In the genomic region with DNA sequence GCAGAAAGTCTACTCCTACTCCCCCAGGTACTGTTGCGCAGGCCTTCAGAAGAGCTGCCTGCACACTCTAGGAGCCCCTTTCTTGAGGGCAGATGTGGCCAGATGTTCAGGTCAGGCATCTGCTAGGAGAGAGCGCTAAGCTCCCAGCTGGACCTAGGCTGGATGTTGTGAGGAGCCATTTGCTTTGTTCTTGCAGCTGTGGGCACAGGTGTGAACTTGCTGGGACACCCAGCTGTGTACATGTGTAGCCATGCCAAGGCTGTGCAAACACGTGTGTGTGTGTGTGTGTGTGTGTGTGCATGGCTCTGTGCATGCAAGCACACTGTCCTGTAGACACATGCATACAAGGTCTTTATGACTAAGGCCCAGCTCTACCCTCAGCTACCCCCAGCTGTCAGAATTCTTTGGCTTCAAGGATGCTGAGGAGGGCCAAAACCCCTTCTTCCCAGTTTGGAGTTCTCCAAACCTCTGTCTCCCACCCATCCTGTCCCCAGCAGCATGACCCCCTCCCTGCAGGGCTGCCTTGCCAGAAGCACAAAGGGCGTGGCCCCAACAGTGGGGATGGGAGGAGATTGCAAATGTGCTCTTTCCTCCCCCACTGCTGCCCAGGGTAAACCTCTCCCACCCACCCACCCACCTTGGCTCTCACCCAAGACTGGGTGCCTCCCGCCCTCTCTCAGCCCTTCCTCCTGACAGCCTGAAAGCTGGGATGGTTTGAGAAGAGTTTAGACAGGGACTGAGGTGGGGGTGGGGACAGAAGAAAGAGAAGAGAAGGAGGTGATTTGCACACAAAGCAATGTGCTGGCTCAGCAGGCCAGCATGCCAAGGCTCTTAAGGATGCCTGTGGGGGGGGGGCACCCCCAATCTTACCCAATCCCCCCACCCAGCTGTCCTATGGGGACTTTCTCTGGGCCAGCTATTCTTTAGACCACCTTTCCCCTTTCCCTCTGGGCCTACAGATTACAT, we compare ENCODE assay signal across 9 mouse cellular contexts. TPM values are rescaled to one million over a fixed set of nuclear protein-coding genes. Genes with fewer than 3 reads are reported as not detected.
DNase-seq lines count a peak whose midpoint lies in the region; ATAC-seq and TF ChIP-seq lines count a peak whose summit lies in the region.
"Had no signal": no experiment of that assay in that cellular context is flagged by ENCODE, and none has a peak within 500 bp of the region (broad histone marks: within the 10 kb centered on the region; RNA-seq: fewer than 3 reads in every experiment).

No protein-coding gene starts in this region.

- 52% methylated on average over 5 of the region's 5 CpGs for WGBS in kidney, embryonic 16.5 days
- 55% methylated on average over 5 of the region's 5 CpGs for WGBS in kidney, adult 2 months
- WGBS in heart, embryonic 10.5 days: 40% methylated on average over 5 of the region's 5 CpGs
- WGBS in liver, embryonic 16.5 days (ENCODE audit: insufficient replicate concordance): 40% methylated on average over 5 of the region's 5 CpGs

- no peak for TF ChIP-seq POLR2A in kidney, adult 2 months (IDR thresholded peaks at IDR 0.05; ENCODE audit: low read depth, low read length)

- no peak overlapping the region for H3K4me2 ChIP-seq in kidney, embryonic 16.5 days (replicated peaks; ENCODE audit: low read depth, low read length)
- H3K4me2 ChIP-seq in liver, embryonic 16.5 days (ENCODE audit: low read depth, low read length): no peak overlapping the region

- H3K9me3 ChIP-seq in kidney, embryonic 16.5 days (ENCODE audit: low read length): no peaks in the 10 kb centered on the region
- H3K9me3 ChIP-seq in heart, embryonic 10.5 days: no peaks in the 10 kb centered on the region
- H3K9me3 ChIP-seq in liver, embryonic 16.5 days (replicated peaks; ENCODE audit: control insufficient read depth, low read length): no peaks in the 10 kb centered on the region

- H3K9ac ChIP-seq in kidney, embryonic 16.5 days (replicated peaks; ENCODE audit: low read length): peak overlapping the region; percentile 14; the same call in 1 of the 2 replicates
- H3K9ac ChIP-seq in liver, embryonic 16.5 days (ENCODE audit: low read depth, low read length): no peak overlapping the region

- 0 out of 2 replicates have a peak, but pooled peaks have one; percentile 14 for ATAC-seq in kidney, embryonic 16.5 days (ENCODE audit: low FRiP score, low TSS enrichment)
- 0 out of 2 replicates have a peak, but pooled peaks have one; percentile 17 for ATAC-seq in liver, embryonic 16.5 days (ENCODE audit: low read depth)
- no peak for ATAC-seq in inflammation-experienced regulatory T-cells, adult 6 months
- no peak for ATAC-seq in megakaryocyte-erythroid progenitor cell, adult 5-6 weeks (replicated peaks; ENCODE audit: low FRiP score, low TSS enrichment, poor library complexity, severe bottlenecking)

- DNase-seq in kidney, adult 2 months: no peak
- peak; percentile 83 for DNase-seq in NIH3T3 (ENCODE audit: low read depth)
- no peak for DNase-seq in heart, embryonic 10.5 days (ENCODE audit: low spot score)
- DNase-seq in left cerebral cortex, postnatal 14 days (ENCODE audit: low spot score in 2 of 2): no peak
- DNase-seq: adrenal gland, adult 8-10 months had no signal

- H3K4me3 ChIP-seq in kidney, embryonic 16.5 days (ENCODE audit: low read length): no peak overlapping the region
- H3K4me3 ChIP-seq in kidney, adult 2 months (ENCODE audit: insufficient read depth, low read depth, low read length): no peak overlapping the region
- H3K4me3 ChIP-seq in heart, embryonic 10.5 days: no peak overlapping the region
- no peak overlapping the region for H3K4me3 ChIP-seq in liver, embryonic 16.5 days (ENCODE audit: low read depth, low read length)

- no peaks in the 10 kb centered on the region for H3K36me3 ChIP-seq in kidney, embryonic 16.5 days (ENCODE audit: insufficient read depth, low read length)
- no peaks in the 10 kb centered on the region for H3K36me3 ChIP-seq in kidney, adult 2 months (ENCODE audit: control insufficient read depth, insufficient read depth, low read length)
- H3K36me3 ChIP-seq in heart, embryonic 10.5 days: no peaks in the 10 kb centered on the region
- H3K36me3 ChIP-seq in liver, embryonic 16.5 days (ENCODE audit: control insufficient read depth, insufficient read depth): no peaks in the 10 kb centered on the region

- H3K27me3 ChIP-seq in kidney, embryonic 16.5 days (ENCODE audit: insufficient read depth, low read length): no peaks in the 10 kb centered on the region
- H3K27me3 ChIP-seq in kidney, adult 2 months (replicated peaks; ENCODE audit: control insufficient read depth, insufficient read depth, low read length): no peaks in the 10 kb centered on the region
- peaks cover 10% of the 10 kb centered on the region; the same call in 1 of the 2 replicates for H3K27me3 ChIP-seq in heart, embryonic 10.5 days (ENCODE audit: insufficient read depth, poor library complexity, severe bottlenecking)
- no peaks in the 10 kb centered on the region; the same call in 1 of the 2 replicates for H3K27me3 ChIP-seq in liver, embryonic 16.5 days (ENCODE audit: control insufficient read depth, insufficient read depth, low read depth, low read length)

- H3K27ac ChIP-seq in kidney, embryonic 16.5 days (ENCODE audit: low read length): peak overlapping the region; percentile 83
- no peak overlapping the region for H3K27ac ChIP-seq in kidney, adult 2 months (ENCODE audit: insufficient read depth, low read depth, low read length)
- peak overlapping the region; percentile 85 for H3K27ac ChIP-seq in heart, embryonic 10.5 days
- H3K27ac ChIP-seq in liver, embryonic 16.5 days (ENCODE audit: low read length): no peak overlapping the region

- peaks cover 51% of the 10 kb centered on the region for H3K4me1 ChIP-seq in kidney, embryonic 16.5 days (ENCODE audit: insufficient read depth, low read length)
- no peaks in the 10 kb centered on the region for H3K4me1 ChIP-seq in kidney, adult 2 months (ENCODE audit: control insufficient read depth, insufficient read depth, low read length)
- peaks cover 60% of the 10 kb centered on the region for H3K4me1 ChIP-seq in heart, embryonic 10.5 days
- H3K4me1 ChIP-seq in liver, embryonic 16.5 days (ENCODE audit: control insufficient read depth, low read depth, low read length): peaks cover 23% of the 10 kb centered on the region

- no peak for TF ChIP-seq CTCF in kidney, adult 2 months (conservative IDR thresholded peaks at IDR 0.05; ENCODE audit: insufficient read depth, insufficient read length, low read depth, low read length)

- intact Hi-C loops in left cerebral cortex, postnatal 14 days (cut with DNase I): no loop called here

RNA-seq across cellular contexts. Expression of gene Cd248, which starts 7.2 kb away (rescaled TPM):
- polyA plus RNA-seq in kidney, embryonic 16.5 days (2015; fragmentation: Nextera tagmentation; extraction: Ambion mirVana): 59.3 and 64.5 TPM in 2 replicates
- polyA plus RNA-seq in kidney, adult 2 months (2012; rRNA removed): 10.7 and 10.8 TPM in 2 replicates
- polyA plus RNA-seq in heart, embryonic 10.5 days (2016; fragmentation: Nextera tagmentation; extraction: Ambion mirVana): 19.0 and 43.4 TPM in 2 replicates
- polyA plus RNA-seq in liver, embryonic 16.5 days (2015; fragmentation: Nextera tagmentation; extraction: Ambion mirVana): 2.4 and 3.7 TPM in 2 replicates
- not detected for polyA plus RNA-seq in inflammation-experienced regulatory T-cells, adult 6 months (2017; shearing (Covaris generic))
- total RNA-seq in megakaryocyte-erythroid progenitor cell, adult 5-6 weeks (2014; fragmentation: Nextera tagmentation): 3.2 and 3.3 TPM in 2 replicates
- 0.27 and 4.1 TPM in 2 replicates for total RNA-seq in megakaryocyte-erythroid progenitor cell, adult 5-6 weeks (2017)
- total RNA-seq in left cerebral cortex, postnatal 14 days (2021): 1 to 10 TPM; 9.0 to 9.4 TPM

RNA-seq across cellular contexts. Expression of gene Rin1, which starts 10.4 kb away (rescaled TPM):
- polyA plus RNA-seq in kidney, embryonic 16.5 days (2015; fragmentation: Nextera tagmentation; extraction: Ambion mirVana): 3.6 and 4.8 TPM in 2 replicates
- polyA plus RNA-seq in kidney, adult 2 months (2012; rRNA removed): 2.8 and 4.7 TPM in 2 replicates
- 4.0 and 5.3 TPM in 2 replicates for polyA plus RNA-seq in heart, embryonic 10.5 days (2016; fragmentation: Nextera tagmentation; extraction: Ambion mirVana)
- polyA plus RNA-seq in liver, embryonic 16.5 days (2015; fragmentation: Nextera tagmentation; extraction: Ambion mirVana): 0.13 and 0.35 TPM in 2 replicates
- polyA plus RNA-seq in inflammation-experienced regulatory T-cells, adult 6 months (2017; shearing (Covaris generic)): under 1 TPM in 1 of 3 experiments, not detected in 2; 0.19 TPM
- total RNA-seq in megakaryocyte-erythroid progenitor cell, adult 5-6 weeks (2014; fragmentation: Nextera tagmentation): 0.89 and 1.3 TPM in 2 replicates
- total RNA-seq in megakaryocyte-erythroid progenitor cell, adult 5-6 weeks (2017): 0.66 TPM in 1 of 2 replicates, not detected in the other
- total RNA-seq in left cerebral cortex, postnatal 14 days (2021): 10 to 100 TPM; 59.6 to 66.7 TPM

RNA-seq across cellular contexts. Expression of gene Brms1, which starts 19.5 kb away (rescaled TPM):
- polyA plus RNA-seq in kidney, embryonic 16.5 days (2015; fragmentation: Nextera tagmentation; extraction: Ambion mirVana): 53.1 and 53.4 TPM in 2 replicates
- 36.5 and 38.7 TPM in 2 replicates for polyA plus RNA-seq in kidney, adult 2 months (2012; rRNA removed)
- 47.1 and 58.1 TPM in 2 replicates for polyA plus RNA-seq in heart, embryonic 10.5 days (2016; fragmentation: Nextera tagmentation; extraction: Ambion mirVana)
- 21.0 and 22.2 TPM in 2 replicates for polyA plus RNA-seq in liver, embryonic 16.5 days (2015; fragmentation: Nextera tagmentation; extraction: Ambion mirVana)
- polyA plus RNA-seq in inflammation-experienced regulatory T-cells, adult 6 months (2017; shearing (Covaris generic)): 100 to 1,000 TPM in 2 of 3 experiments, 10 to 100 TPM in 1; 98.2 to 118 (median 109) TPM
- 25.3 and 37.1 TPM in 2 replicates for total RNA-seq in megakaryocyte-erythroid progenitor cell, adult 5-6 weeks (2014; fragmentation: Nextera tagmentation)
- 30.3 and 36.7 TPM in 2 replicates for total RNA-seq in megakaryocyte-erythroid progenitor cell, adult 5-6 weeks (2017)
- 10 to 100 TPM; 14.7 to 15.1 TPM for total RNA-seq in left cerebral cortex, postnatal 14 days (2021)

RNA-seq across cellular contexts. Expression of gene AC124502.3, which starts 22.0 kb away (rescaled TPM):
- polyA plus RNA-seq in kidney, embryonic 16.5 days (2015; fragmentation: Nextera tagmentation; extraction: Ambion mirVana): 1.9 and 3.8 TPM in 2 replicates
- 0.46 and 0.66 TPM in 2 replicates for polyA plus RNA-seq in kidney, adult 2 months (2012; rRNA removed)
- polyA plus RNA-seq in heart, embryonic 10.5 days (2016; fragmentation: Nextera tagmentation; extraction: Ambion mirVana): 1.6 and 2.5 TPM in 2 replicates
- polyA plus RNA-seq in liver, embryonic 16.5 days (2015; fragmentation: Nextera tagmentation; extraction: Ambion mirVana): 0.58 TPM in 1 of 2 replicates, not detected in the other
- polyA plus RNA-seq in inflammation-experienced regulatory T-cells, adult 6 months (2017; shearing (Covaris generic)): under 1 TPM; 0.41 to 0.81 (median 0.44) TPM
- total RNA-seq in megakaryocyte-erythroid progenitor cell, adult 5-6 weeks (2014; fragmentation: Nextera tagmentation): 2.0 and 3.3 TPM in 2 replicates
- total RNA-seq in megakaryocyte-erythroid progenitor cell, adult 5-6 weeks (2017): 1.8 and 4.2 TPM in 2 replicates
- total RNA-seq in left cerebral cortex, postnatal 14 days (2021): 1 to 10 TPM; 4.8 to 6.2 TPM

RNA-seq across cellular contexts. Expression of gene B4gat1, which starts 22.0 kb away (rescaled TPM):
- polyA plus RNA-seq in kidney, embryonic 16.5 days (2015; fragmentation: Nextera tagmentation; extraction: Ambion mirVana): 60.2 and 65.1 TPM in 2 replicates
- polyA plus RNA-seq in kidney, adult 2 months (2012; rRNA removed): 45.0 and 50.6 TPM in 2 replicates
- 42.8 and 47.8 TPM in 2 replicates for polyA plus RNA-seq in heart, embryonic 10.5 days (2016; fragmentation: Nextera tagmentation; extraction: Ambion mirVana)
- 8.6 and 9.1 TPM in 2 replicates for polyA plus RNA-seq in liver, embryonic 16.5 days (2015; fragmentation: Nextera tagmentation; extraction: Ambion mirVana)
- polyA plus RNA-seq in inflammation-experienced regulatory T-cells, adult 6 months (2017; shearing (Covaris generic)): 10 to 100 TPM; 10.3 to 12.5 (median 10.4) TPM
- not detected in 2 replicates for total RNA-seq in megakaryocyte-erythroid progenitor cell, adult 5-6 weeks (2014; fragmentation: Nextera tagmentation)
- total RNA-seq in megakaryocyte-erythroid progenitor cell, adult 5-6 weeks (2017): 1.5 TPM in 1 of 2 replicates, not detected in the other
- total RNA-seq in left cerebral cortex, postnatal 14 days (2021): 100 to 1,000 TPM; 148 to 151 TPM

Comparison
In these comparisons a context has a peak if more than half of its experiments do, and no peak if none do; other contexts are left out.
1. H3K27ac ChIP-seq: peak in kidney, embryonic 16.5 days (single experiment) and heart, embryonic 10.5 days (single experiment); none in kidney, adult 2 months (single experiment) and liver, embryonic 16.5 days (single experiment).
2. ATAC-seq: peak in kidney, embryonic 16.5 days (single experiment) and liver, embryonic 16.5 days (single experiment); none in inflammation-experienced regulatory T-cells, adult 6 months (single experiment) and megakaryocyte-erythroid progenitor cell, adult 5-6 weeks (single experiment).